Mouse (Mus musculus) embryonic facial prominence, embryonic 12.5 days (tissue): ENCODE measurements around the gene Crebl2. TPM values are rescaled to one million over a fixed set of nuclear protein-coding genes. Genes with fewer than 3 reads are reported as not detected.

Experiments used
- ATAC-seq: fragments of 200-750 bp; cut with Nextera tagmentation; 2 replicates; pipeline ENCODE4 v1.8.0; 2017; ENCODE audit not compliant: insufficient number of reproducible peaks, insufficient read depth, low FRiP score, low TSS enrichment
- H3K27ac ChIP-seq: fragments of 300-500 bp; sonication (generic); 2 replicates; pipeline ENCODE4 v1.5.1; 2016; ENCODE audit warnings: mild to moderate bottlenecking
- H3K27me3 ChIP-seq: fragments of 300-500 bp; sonication (generic); 2 replicates; pipeline ENCODE4 v1.6.1; 2016; ENCODE audit warnings: mild to moderate bottlenecking, moderate library complexity
- H3K36me3 ChIP-seq: fragments of 300-500 bp; sonication (generic); 2 replicates; pipeline ENCODE4 v1.6.1; 2016; ENCODE audit warnings: mild to moderate bottlenecking
- H3K4me1 ChIP-seq: fragments of 300-500 bp; sonication (generic); 2 replicates; pipeline ENCODE4 v1.6.1; 2016
- H3K4me2 ChIP-seq: fragments of 300-500 bp; sonication (generic); replicated peaks from 2 replicates; pipeline ENCODE4 v1.6.1; 2016; ENCODE audit warnings: mild to moderate bottlenecking, moderate library complexity
- H3K4me3 ChIP-seq: fragments of 300-500 bp; sonication (generic); 2 replicates; pipeline ENCODE4 v1.5.1; 2016; ENCODE audit warnings: mild to moderate bottlenecking
- H3K9ac ChIP-seq: fragments of 300-500 bp; sonication (generic); 2 replicates; pipeline ENCODE4 v1.6.1; 2016; ENCODE audit warnings: mild to moderate bottlenecking, moderate library complexity
- H3K9me3 ChIP-seq: fragments of 300-500 bp; sonication (generic); 2 replicates; pipeline ENCODE4 v1.6.1; 2016; ENCODE audit warnings: mild to moderate bottlenecking, moderate library complexity
- WGBS: fragments of 180-500 bp; shearing (Covaris S2); methylation state at CpG from one replicate; pipeline ENCODE4 v1.1.7; 2016; 5-methylcytosine and 5-hydroxymethylcytosine counted together
- polyA plus RNA-seq: library from polyadenylated mRNA; unstranded; fragments of >200 nt; fragmentation: Nextera tagmentation; extraction: Ambion mirVana; gene quantifications from 2 replicates; pipeline ENCODE4 v1.2.1, GENCODE M21; 2016

The Crebl2 gene
- polyA plus RNA-seq, 1 experiment from 2014 or later: 2.5 TPM

DNA sequence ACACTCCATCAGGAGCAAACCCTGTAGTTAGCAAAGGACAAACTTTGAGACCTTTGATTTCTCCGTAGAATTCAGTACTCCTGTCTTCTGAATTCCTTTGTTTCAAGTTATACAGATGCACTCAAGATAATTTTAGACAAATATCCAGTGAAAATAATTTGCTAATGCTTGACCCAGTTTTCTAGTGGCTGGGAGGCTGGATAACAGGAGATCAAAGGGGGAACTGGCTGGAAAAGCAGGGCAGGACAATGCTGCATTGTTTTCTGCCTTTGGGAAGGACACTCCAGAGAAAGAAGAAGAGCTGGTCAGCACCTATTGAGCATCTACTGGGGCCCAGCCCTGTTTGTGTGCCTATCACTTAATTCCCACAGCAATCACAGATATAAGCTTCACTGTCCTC is 28.5 kb upstream of the Crebl2 start:
- no peak overlapping the region for H3K4me2 ChIP-seq
- H3K9me3 ChIP-seq: no peaks in the 10 kb centered on the region
- 60% methylated on average over 1 of the region's 1 CpGs for WGBS
- no peak overlapping the region for H3K4me3 ChIP-seq
- no peak overlapping the region for H3K9ac ChIP-seq
- H3K27me3 ChIP-seq: no peaks in the 10 kb centered on the region
- no peaks in the 10 kb centered on the region for H3K36me3 ChIP-seq
- no peak for ATAC-seq
- H3K4me1 ChIP-seq: no peaks in the 10 kb centered on the region
- no peak overlapping the region for H3K27ac ChIP-seq

DNA sequence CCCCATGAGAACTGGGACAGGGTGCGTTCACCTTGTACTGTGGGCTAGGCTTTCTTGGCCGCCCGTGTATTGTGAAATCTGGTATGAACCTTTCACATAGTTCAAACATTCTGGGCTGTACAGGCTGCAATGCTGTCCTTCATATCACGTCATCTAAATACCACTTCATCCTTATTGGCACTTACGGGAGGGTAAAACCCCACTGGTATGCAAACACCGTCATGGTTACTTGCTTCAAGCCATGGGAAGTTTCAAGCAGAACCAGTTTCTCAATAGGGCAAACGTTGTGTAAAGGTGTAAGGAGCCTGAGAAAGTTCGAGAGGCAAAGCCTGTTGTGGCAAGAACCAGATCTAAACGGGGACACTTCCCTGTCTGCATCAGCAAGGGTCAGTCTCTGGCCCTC is 27.3 kb upstream of the Crebl2 start:
- H3K9me3 ChIP-seq: no peaks in the 10 kb centered on the region
- no peaks in the 10 kb centered on the region for H3K4me1 ChIP-seq
- no peaks in the 10 kb centered on the region for H3K36me3 ChIP-seq
- H3K9ac ChIP-seq: no peak overlapping the region
- H3K4me2 ChIP-seq: no peak overlapping the region
- WGBS: 74% methylated on average over 9 of the region's 9 CpGs
- 0 out of 2 replicates have a peak, but pooled peaks have one; percentile 3 for ATAC-seq
- H3K27ac ChIP-seq: no peak overlapping the region
- H3K4me3 ChIP-seq: no peak overlapping the region
- H3K27me3 ChIP-seq: no peaks in the 10 kb centered on the region

DNA sequence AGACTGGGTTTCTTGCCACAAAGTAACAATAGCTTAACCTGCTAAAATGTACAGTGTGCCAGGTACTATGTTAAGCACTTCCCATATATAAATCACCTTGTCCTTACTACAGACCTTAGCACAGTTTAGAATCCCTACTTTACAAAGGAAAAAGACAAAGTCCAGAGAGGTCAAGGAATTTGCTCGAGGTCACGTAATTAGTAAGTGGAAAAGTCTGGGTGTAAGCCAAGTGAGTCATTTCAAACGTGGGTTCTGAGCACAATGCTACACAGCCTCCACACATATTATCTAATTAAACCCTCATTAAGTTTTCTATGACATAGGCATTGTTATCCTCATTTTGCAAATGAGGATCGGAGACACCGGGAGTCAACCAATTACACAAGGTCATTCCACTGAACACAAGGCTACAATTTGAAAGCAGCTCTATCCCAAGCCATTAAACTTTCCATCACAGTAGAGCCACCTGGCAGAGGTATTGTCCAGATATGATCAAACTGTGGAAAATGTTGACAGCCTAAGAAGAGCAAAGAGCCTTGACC is 25.1 kb upstream of the Crebl2 start:
- no peak overlapping the region for H3K4me3 ChIP-seq
- no peaks in the 10 kb centered on the region for H3K27me3 ChIP-seq
- ATAC-seq: no peak
- H3K4me2 ChIP-seq: no peak overlapping the region
- no peaks in the 10 kb centered on the region for H3K9me3 ChIP-seq
- no peaks in the 10 kb centered on the region for H3K36me3 ChIP-seq
- no peak overlapping the region for H3K9ac ChIP-seq
- no peaks in the 10 kb centered on the region for H3K4me1 ChIP-seq
- 63% methylated on average over 5 of the region's 5 CpGs for WGBS
- no peak overlapping the region for H3K27ac ChIP-seq

DNA sequence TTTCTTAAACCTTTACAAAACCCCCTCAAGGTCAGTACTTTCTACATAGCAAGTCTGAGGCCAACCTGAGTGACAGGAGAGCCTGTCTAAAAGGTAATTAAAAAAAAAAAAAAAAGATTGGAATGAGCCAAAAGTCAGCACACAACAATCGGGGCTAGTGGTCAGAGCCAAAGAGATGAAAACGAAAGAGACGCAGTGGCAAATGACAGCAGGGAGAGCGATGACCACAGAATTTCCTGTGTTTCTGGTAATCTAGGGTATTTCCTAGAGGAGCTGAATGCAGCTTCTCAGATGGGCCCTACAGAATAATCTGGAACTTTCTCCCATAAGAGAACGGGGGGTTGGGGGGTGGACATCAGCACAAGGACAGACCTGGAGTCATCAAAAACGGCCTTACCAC is 23.8 kb upstream of the Crebl2 start:
- WGBS: 87% methylated on average over 6 of the region's 6 CpGs

DNA sequence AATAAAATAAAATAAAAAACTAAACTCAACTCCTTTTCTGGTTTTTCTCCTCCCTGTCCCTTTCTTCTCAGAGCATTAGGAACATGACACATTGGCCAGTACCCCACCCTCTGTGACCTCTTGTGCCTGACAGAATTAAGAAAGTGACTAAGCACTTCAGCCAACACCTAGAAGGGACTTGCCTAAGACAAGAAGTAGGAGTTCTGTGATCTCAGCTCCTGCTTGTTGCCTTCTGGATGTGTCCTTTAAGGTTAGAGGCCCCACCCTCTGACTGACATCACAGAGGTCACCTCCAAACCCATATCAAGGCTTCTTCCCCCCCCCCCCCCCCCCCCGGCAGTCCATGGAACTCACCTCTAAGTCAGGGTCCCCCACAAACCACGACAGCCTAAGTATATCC is 22.9 kb upstream of the Crebl2 start:
- no peak for ATAC-seq
- 65% methylated on average over 1 of the region's 2 CpGs for WGBS
- Histone ChIP-seq H3K4me2 (no peak overlapping the region), H3K9ac (no peak overlapping the region), H3K36me3 (no peaks in the 10 kb centered on the region), H3K4me1 (no peaks in the 10 kb centered on the region), H3K9me3 (no peaks in the 10 kb centered on the region), H3K27ac (no peak overlapping the region), H3K4me3 (no peak overlapping the region), H3K27me3 (no peaks in the 10 kb centered on the region)

More for the DNA sequence above, 23.8 kb upstream of the Crebl2 start:
- H3K4me1 ChIP-seq: no peaks in the 10 kb centered on the region
- H3K4me2 ChIP-seq: no peak overlapping the region
- H3K36me3 ChIP-seq: no peaks in the 10 kb centered on the region
- no peak overlapping the region for H3K27ac ChIP-seq
- no peaks in the 10 kb centered on the region for H3K27me3 ChIP-seq
- H3K4me3 ChIP-seq: no peak overlapping the region
- no peaks in the 10 kb centered on the region for H3K9me3 ChIP-seq
- no peak for ATAC-seq
- no peak overlapping the region for H3K9ac ChIP-seq

DNA sequence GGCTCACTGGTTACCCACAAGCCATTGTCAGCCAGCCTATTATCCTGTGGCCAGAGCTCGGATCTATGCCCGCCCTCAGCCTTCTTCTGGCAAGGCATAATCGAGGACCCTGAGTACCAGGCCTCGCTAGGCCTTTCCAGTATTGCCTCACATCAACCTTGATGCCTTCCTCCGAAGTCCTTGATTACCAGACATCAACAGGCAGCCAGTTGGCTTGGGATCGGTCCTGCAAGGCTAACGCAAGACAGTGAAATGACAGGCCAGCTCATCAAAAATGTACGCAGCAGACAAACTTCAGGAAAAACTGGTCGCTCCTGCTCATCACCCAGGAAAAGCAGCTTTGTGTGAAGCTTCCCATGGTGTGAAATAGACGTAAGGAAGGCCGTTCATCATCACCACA is 22.2 kb upstream of the Crebl2 start:
- ATAC-seq: no peak
- no peak overlapping the region for H3K27ac ChIP-seq
- no peak overlapping the region for H3K9ac ChIP-seq
- no peaks in the 10 kb centered on the region for H3K36me3 ChIP-seq
- no peak overlapping the region for H3K4me2 ChIP-seq
- no peaks in the 10 kb centered on the region for H3K4me1 ChIP-seq
- no peak overlapping the region for H3K4me3 ChIP-seq
- 88% methylated on average over 11 of the region's 11 CpGs for WGBS
- H3K27me3 ChIP-seq: no peaks in the 10 kb centered on the region
- H3K9me3 ChIP-seq: no peaks in the 10 kb centered on the region

DNA sequence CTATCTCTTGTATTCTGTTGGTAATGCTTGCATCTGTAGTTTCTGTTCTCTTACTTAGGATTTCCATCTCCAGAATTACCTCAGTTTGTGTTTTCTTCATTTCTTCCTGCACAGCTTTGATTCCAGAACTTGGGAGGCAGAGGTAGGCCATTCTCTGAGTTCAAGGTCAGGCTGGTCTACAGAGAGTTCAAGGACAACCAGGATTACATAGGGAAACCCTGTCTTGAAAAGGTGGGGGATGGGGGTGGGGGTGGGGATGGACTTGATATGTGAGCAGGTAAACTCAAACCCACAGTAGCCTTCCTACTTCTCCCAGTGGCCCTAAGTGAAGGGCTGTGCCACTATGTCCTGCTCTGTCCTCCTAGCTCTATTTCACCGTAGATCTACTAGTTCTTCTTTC is 16.9 kb upstream of the Crebl2 start:
- Histone ChIP-seq H3K4me1 (no peaks in the 10 kb centered on the region), H3K9ac (no peak overlapping the region), H3K4me3 (no peak overlapping the region), H3K27me3 (no peaks in the 10 kb centered on the region), H3K4me2 (no peak overlapping the region), H3K27ac (no peak overlapping the region), H3K9me3 (no peaks in the 10 kb centered on the region), H3K36me3 (no peaks in the 10 kb centered on the region)
- WGBS: 67% methylated on average over 1 of the region's 1 CpGs
- no peak for ATAC-seq

DNA sequence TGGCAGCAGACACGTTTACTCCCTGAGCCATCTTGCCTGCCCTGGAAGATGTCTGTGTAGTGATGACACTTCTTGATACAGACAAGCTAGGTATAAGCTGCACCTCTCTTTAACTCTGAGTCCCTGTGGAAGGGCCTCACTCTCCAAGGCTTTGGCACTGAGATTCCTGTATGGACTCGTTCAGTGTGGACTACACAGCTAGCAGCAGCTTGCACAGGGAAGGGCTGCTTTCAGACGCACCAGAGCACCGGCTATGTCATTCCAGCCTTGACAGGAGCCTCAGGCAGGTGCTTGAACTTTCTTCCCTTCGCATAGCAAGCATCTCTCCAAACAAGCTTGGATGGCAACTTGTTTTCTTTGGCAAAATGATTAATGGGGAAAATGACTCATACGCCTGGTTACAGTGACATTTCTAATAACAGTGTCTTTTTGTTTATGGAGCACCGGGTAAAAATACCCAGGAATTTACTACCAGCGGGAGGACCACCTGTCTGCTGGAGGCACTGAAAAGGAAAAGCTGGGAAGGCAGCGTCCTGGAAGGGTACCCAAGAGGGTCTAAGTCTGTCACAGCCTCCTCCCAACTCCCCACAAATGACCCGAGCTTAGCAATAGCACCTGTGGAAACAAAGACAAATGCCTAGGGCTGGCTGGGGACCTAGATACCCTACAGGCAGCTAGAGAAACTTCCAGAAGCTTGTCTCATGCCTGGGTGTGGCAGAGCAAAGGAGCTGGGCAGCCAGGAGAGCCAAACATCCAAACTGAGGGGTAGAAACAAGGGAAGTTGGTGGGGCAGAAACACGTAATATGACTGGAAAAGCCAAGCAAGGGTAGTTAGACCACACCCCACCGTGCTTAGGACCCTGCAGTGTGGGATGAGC is 12.7 kb upstream of the Crebl2 start:
- H3K27ac ChIP-seq: no peak overlapping the region; the same call in 1 of the 2 replicates
- no peak for ATAC-seq
- no peak overlapping the region for H3K4me3 ChIP-seq
- no peaks in the 10 kb centered on the region for H3K9me3 ChIP-seq
- no peak overlapping the region for H3K9ac ChIP-seq
- WGBS: 59% methylated on average over 12 of the region's 12 CpGs
- H3K4me1 ChIP-seq: no peaks in the 10 kb centered on the region
- H3K4me2 ChIP-seq: no peak overlapping the region
- no peaks in the 10 kb centered on the region for H3K36me3 ChIP-seq
- no peaks in the 10 kb centered on the region for H3K27me3 ChIP-seq

DNA sequence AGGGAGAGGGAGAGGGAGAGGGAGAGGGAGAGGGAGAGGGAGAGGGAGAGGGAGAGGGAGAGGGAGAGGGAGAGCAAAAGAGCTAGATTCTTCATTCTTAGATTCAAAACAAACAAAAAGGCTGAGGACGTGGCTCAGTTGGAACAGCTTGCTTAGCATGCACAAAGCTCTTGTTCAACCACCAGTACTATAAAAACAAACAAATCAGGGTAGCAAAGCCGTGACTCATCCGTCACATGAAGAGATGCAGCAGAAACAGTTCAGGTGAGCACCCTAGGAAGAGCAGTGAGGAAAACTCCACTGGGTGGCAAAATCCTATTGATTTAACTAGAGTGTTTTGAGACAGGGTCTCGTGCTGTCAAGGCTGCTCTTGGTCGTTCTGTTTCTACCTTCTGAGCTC is 10.2 kb upstream of the Crebl2 start:
- no peaks in the 10 kb centered on the region for H3K9me3 ChIP-seq
- no peaks in the 10 kb centered on the region for H3K4me1 ChIP-seq
- ATAC-seq: no peak
- H3K36me3 ChIP-seq: no peaks in the 10 kb centered on the region
- H3K4me3 ChIP-seq: no peak overlapping the region
- H3K27ac ChIP-seq: no peak overlapping the region
- no peak overlapping the region for H3K9ac ChIP-seq
- H3K27me3 ChIP-seq: no peaks in the 10 kb centered on the region
- WGBS: 42% methylated on average over 5 of the region's 5 CpGs
- no peak overlapping the region for H3K4me2 ChIP-seq

DNA sequence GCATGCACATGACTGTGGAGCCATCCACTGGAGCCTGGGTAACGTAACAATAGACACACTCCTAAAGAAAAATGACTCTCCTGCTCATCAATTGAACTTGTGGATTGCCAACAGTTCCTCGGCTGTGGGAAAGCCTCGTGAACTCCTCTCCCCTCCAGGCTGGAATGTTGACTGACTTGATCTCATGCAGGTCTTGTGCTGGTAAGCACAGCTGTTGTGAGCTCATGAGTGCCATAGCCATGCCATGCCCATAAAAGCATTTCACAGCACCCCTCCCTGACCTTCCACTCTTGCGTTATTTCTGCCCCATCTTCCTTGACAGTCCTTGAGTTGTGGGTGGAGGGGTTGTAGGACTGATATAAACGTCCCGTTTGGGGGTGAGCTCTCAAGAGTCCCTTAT is 9.5 kb upstream of the Crebl2 start:
- Histone ChIP-seq H3K9ac (no peak overlapping the region), H3K36me3 (no peaks in the 10 kb centered on the region), H3K27me3 (no peaks in the 10 kb centered on the region), H3K27ac (no peak overlapping the region), H3K4me2 (no peak overlapping the region), H3K4me1 (no peaks in the 10 kb centered on the region), H3K9me3 (no peaks in the 10 kb centered on the region), H3K4me3 (no peak overlapping the region)
- 68% methylated on average over 6 of the region's 6 CpGs for WGBS
- no peak for ATAC-seq

DNA sequence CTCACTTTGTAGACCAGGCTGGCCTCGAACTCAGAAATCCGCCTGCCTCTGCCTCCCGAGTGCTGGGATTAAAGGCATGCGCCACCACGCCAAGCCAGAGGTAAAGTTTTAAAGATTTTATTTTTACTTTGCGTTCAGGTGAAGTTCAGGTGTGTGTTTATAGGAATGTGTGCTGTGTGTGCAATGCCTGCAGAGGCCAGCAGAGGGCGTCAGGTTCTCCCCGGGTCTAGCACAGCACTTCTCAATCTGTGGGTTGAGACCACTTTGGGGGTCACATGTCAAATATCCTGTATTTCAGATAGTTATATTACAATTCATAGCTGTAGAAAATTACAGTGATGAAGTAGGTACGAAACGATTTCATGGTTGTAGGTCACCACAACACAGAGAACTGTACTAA is 7.1 kb upstream of the Crebl2 start:
- no peak overlapping the region for H3K9ac ChIP-seq
- H3K36me3 ChIP-seq: no peaks in the 10 kb centered on the region
- H3K27me3 ChIP-seq: no peaks in the 10 kb centered on the region
- no peak overlapping the region for H3K27ac ChIP-seq
- no peak overlapping the region for H3K4me3 ChIP-seq
- 69% methylated on average over 10 of the region's 10 CpGs for WGBS
- H3K9me3 ChIP-seq: no peaks in the 10 kb centered on the region
- no peaks in the 10 kb centered on the region for H3K4me1 ChIP-seq
- ATAC-seq: no peak
- H3K4me2 ChIP-seq: no peak overlapping the region

DNA sequence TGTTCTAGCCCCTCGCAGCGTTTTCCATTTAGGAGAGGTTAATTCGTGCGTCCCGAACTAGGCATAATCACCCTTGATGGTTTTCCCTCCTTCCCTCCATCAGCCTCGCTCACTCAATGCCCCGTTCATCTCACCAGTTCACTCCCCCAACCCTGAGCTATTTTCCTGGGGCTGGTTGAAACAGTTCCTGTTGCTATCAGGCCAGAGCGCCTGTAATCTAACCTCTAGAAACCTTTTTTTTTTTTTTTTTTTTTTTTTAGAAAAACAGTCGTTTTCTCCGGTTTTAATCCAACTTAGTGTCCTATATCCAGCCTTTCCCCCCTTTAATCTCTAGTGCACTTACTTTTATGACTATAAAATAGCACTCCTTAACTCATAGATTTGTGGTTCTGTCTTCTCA is 822 bp downstream of the Crebl2 start:
- peak overlapping the region; percentile 64 for H3K4me3 ChIP-seq
- H3K9ac ChIP-seq: peak overlapping the region; percentile 61
- peaks cover 6% of the 10 kb centered on the region; the same call in 1 of the 2 replicates for H3K4me1 ChIP-seq
- no peaks in the 10 kb centered on the region for H3K27me3 ChIP-seq
- no peak overlapping the region for H3K27ac ChIP-seq
- H3K4me2 ChIP-seq: peak overlapping the region; percentile 85
- no peak for ATAC-seq
- no peaks in the 10 kb centered on the region for H3K36me3 ChIP-seq
- H3K9me3 ChIP-seq: no peaks in the 10 kb centered on the region
- WGBS: 3% methylated on average over 10 of the region's 10 CpGs
